Mouse (Mus musculus): ENCODE measurements at regions not wholly inside any gene's neighbourhood (a gene's known extent, or its start where the extent isn't known, plus 50 kb on each side); places are given as distances from the start of the nearest gene placed in this dataset.
"Not testable (repeated sequence)": the region's sequence is repeated elsewhere in the genome, so short reads cannot be mapped to it uniquely, and the experiment has no call there.

DNA sequence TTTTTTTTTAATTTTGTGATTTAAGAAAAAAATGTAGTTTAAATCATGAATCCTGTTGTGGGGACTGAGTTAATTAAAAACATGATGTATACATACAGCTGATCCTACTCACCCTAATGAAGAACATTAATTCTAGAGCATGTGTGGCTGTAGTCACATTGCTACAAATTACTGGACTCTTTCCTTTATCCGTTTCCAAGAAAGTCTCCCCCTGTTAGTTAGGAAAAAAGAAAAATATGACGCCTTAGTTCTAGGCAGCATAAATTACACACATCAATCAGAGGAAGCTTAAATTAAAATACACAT, 505.7 kb downstream of the Cypt12 start:
- Histone ChIP-seq H3K36me3 (ENCODE audit: control insufficient read depth, insufficient read depth, low read length) (no peaks in the 10 kb centered on the region), H3K27me3 (ENCODE audit: control insufficient read depth, insufficient read depth, low read length) (no peaks in the 10 kb centered on the region), H3K4me3 (ENCODE audit: control insufficient read depth, low read depth, low read length) (no peak overlapping the region), H3K4me1 (ENCODE audit: control insufficient read depth, insufficient read depth, low read length) (no peaks in the 10 kb centered on the region), H3K27ac (ENCODE audit: control insufficient read depth, insufficient read depth, low read depth, low read length) (no peak overlapping the region)
- TF ChIP-seq CTCF (IDR thresholded peaks at IDR 0.05; ENCODE audit: control insufficient read depth, insufficient read depth, insufficient replicate concordance, low read depth, low read length) (no peak), POLR2A (IDR thresholded peaks at IDR 0.05; ENCODE audit: control insufficient read depth, low read depth, low read length) (no peak)

DNA sequence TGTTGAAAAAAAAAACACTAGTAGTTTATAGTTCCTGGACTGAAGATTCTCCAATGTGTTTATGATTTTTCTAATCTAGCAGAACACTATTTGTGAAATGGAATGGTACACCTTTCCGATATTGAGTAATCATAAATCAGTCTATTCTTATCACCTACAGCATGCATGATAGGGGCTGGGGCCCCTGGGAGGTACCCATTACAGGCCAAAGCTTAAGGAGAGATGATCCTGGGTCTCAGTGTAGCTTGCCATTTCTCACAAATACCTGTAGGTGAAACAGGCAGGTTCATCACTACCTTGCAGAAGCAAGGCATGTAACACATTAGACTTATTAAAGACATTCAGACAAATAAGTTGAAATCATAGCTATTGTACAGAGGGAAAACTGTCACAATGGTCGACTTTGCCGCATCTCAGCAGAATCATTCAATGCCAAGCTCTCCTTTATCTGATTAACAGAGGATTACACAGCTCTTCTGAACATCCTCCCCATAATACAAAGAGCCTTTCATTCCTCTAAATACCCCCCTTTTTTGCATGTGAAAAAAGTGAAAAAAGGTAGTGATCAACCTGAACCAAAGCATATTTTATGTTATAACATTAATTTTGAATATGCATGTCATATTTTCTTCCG, 506.5 kb downstream of the Cypt12 start:
- H3K27me3 ChIP-seq (ENCODE audit: control insufficient read depth, insufficient read depth, low read length); H3K27ac ChIP-seq (ENCODE audit: control insufficient read depth, insufficient read depth, low read depth, low read length); H3K36me3 ChIP-seq (ENCODE audit: control insufficient read depth, insufficient read depth, low read length); H3K4me1 ChIP-seq (ENCODE audit: control insufficient read depth, insufficient read depth, low read length); H3K4me3 ChIP-seq (ENCODE audit: control insufficient read depth, low read depth, low read length): not testable (repeated sequence)

DNA sequence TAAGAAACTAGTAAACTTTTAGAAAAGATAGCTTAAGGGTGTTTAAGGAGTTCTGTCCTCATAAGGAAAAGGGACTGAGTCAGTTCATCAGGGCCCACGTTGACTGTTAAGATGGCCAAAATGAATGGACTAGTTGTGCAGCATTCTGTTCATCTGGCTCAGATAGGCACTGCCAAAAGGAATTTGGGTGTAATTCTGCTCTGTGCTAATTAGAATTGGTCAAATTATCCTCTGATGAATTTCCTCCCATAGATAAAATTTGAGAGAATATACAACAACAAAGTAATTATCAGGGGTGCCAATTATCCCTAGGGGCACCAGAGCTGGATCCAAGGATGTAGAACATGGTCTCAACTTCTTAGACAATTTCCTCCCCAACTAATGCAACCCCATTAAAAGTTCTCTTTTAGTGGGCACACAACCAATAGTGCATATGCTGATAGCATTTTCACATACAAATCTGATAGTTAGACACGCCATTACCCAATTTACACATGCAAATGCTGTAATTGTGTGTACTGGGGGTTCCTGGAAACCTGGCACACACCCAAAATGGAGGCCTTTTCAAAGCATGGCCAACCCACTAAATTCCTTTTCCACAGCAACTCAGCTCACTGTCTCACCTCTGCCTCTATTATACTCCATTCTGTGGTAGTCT, 508.0 kb downstream of the Cypt12 start:
- H3K27ac ChIP-seq (ENCODE audit: control insufficient read depth, insufficient read depth, low read depth, low read length), result no peak overlapping the region
- H3K4me1 ChIP-seq (ENCODE audit: control insufficient read depth, insufficient read depth, low read length), result no peaks in the 10 kb centered on the region
- no peaks in the 10 kb centered on the region for H3K36me3 ChIP-seq (ENCODE audit: control insufficient read depth, insufficient read depth, low read length)
- TF ChIP-seq CTCF (IDR thresholded peaks at IDR 0.05; ENCODE audit: control insufficient read depth, insufficient read depth, insufficient replicate concordance, low read depth, low read length), result no peak
- TF ChIP-seq POLR2A (IDR thresholded peaks at IDR 0.05; ENCODE audit: control insufficient read depth, low read depth, low read length), result no peak
- H3K27me3 ChIP-seq (ENCODE audit: control insufficient read depth, insufficient read depth, low read length), result no peaks in the 10 kb centered on the region
- no peak overlapping the region for H3K4me3 ChIP-seq (ENCODE audit: control insufficient read depth, low read depth, low read length)

DNA sequence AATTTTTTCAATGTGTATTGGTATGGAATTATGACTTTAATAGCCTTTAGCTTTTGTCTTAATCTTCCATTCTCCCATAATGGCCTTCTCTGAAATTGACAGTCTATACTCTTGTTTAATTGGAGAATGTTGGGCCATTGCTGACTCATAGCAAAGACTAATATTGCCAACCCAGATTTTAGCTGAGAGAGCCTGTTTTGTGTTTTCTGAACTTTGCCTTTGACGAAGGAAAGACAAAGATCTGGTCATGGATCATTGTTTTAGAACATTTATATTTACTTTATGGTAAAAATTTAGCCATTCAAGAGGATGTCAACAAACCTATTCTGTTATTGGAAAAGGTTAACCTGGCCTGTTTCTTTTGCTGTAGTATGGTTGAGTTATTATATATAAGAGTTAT, 512.1 kb downstream of the Cypt12 start:
- no peaks in the 10 kb centered on the region for H3K4me1 ChIP-seq (ENCODE audit: control insufficient read depth, insufficient read depth, low read length)
- TF ChIP-seq POLR2A (IDR thresholded peaks at IDR 0.05; ENCODE audit: control insufficient read depth, low read depth, low read length) (no peak), CTCF (IDR thresholded peaks at IDR 0.05; ENCODE audit: control insufficient read depth, insufficient read depth, insufficient replicate concordance, low read depth, low read length) (no peak)
- no peaks in the 10 kb centered on the region for H3K27me3 ChIP-seq (ENCODE audit: control insufficient read depth, insufficient read depth, low read length)
- no peak overlapping the region for H3K4me3 ChIP-seq (ENCODE audit: control insufficient read depth, low read depth, low read length)
- no peak overlapping the region for H3K27ac ChIP-seq (ENCODE audit: control insufficient read depth, insufficient read depth, low read depth, low read length)
- no peaks in the 10 kb centered on the region for H3K36me3 ChIP-seq (ENCODE audit: control insufficient read depth, insufficient read depth, low read length)

DNA sequence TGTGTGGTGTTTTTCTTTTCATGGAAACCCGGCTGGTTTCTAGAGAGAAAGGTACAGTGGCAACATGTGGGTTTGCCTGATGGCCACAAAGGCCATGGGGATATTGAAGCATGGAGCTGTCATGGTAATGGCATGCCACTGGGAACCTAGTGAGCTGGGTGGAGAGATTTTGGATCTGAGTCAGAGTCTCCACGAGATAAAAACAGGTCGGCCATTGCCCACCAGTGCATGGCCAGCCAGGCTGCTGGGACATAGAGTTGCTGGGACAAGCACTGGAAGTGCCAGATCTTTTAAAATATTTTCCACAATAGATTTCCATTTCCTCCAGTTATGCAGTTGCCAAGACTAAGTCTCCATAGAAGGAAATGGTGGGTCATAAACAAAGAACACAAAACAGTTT, 523.6 kb downstream of the Cypt12 start:
- Histone ChIP-seq H3K4me1 (ENCODE audit: control insufficient read depth, insufficient read depth, low read length) (no peaks in the 10 kb centered on the region), H3K27me3 (ENCODE audit: control insufficient read depth, insufficient read depth, low read length) (no peaks in the 10 kb centered on the region), H3K36me3 (ENCODE audit: control insufficient read depth, insufficient read depth, low read length) (no peaks in the 10 kb centered on the region), H3K4me3 (ENCODE audit: control insufficient read depth, low read depth, low read length) (no peak overlapping the region), H3K27ac (ENCODE audit: control insufficient read depth, insufficient read depth, low read depth, low read length) (no peak overlapping the region)
- no peak for TF ChIP-seq CTCF (IDR thresholded peaks at IDR 0.05; ENCODE audit: control insufficient read depth, insufficient read depth, insufficient replicate concordance, low read depth, low read length)
- no peak for TF ChIP-seq POLR2A (IDR thresholded peaks at IDR 0.05; ENCODE audit: control insufficient read depth, low read depth, low read length)

DNA sequence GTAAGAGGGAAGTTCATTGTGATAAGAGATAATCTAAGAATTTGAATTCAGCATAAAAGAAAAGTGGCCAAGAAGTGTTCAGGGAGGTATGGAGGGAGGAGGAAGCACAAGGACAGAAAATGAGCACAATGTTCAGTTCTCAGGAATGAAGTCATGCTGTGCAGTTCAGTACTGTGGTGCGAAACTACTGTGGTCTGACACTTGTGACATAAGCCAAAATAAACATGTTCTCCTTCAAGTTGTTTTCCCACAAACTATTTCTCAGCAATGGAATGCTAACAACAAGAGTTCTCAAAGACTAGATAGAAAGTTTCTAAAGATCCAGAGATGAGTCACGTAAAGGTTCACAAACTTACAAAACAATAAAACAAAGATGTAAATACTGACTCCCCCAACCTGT, 531.3 kb downstream of the Cypt12 start:
- Histone ChIP-seq H3K4me3 (ENCODE audit: control insufficient read depth, low read depth, low read length) (peak overlapping the region; percentile 36; the same call in 1 of the 2 replicates), H3K27ac (ENCODE audit: control insufficient read depth, insufficient read depth, low read depth, low read length) (no peak overlapping the region), H3K4me1 (ENCODE audit: control insufficient read depth, insufficient read depth, low read length) (no peaks in the 10 kb centered on the region), H3K36me3 (ENCODE audit: control insufficient read depth, insufficient read depth, low read length) (no peaks in the 10 kb centered on the region), H3K27me3 (ENCODE audit: control insufficient read depth, insufficient read depth, low read length) (no peaks in the 10 kb centered on the region)
- no peak for TF ChIP-seq POLR2A (IDR thresholded peaks at IDR 0.05; ENCODE audit: control insufficient read depth, low read depth, low read length)
- TF ChIP-seq CTCF (IDR thresholded peaks at IDR 0.05; ENCODE audit: control insufficient read depth, insufficient read depth, insufficient replicate concordance, low read depth, low read length), result no peak

DNA sequence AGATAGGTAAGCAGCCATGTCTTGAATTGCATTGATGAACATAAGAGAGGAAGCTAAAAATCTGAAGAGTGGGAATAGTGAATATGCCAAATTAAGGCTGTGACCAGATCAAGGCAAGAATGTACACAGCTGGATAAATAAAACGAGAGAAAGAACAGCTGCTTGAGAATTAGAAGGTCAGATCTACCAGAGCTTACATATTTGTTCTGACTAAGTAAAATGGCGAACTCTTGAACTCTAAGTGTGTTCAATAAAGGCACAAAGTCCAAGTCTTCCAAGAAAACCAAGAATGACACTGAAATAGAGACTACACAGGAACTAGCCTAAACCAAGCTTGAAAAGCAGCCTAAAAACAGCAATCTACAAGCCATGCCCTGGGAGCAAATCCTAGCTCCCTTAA, 533.8 kb downstream of the Cypt12 start:
- Histone ChIP-seq H3K27me3 (ENCODE audit: control insufficient read depth, insufficient read depth, low read length) (no peaks in the 10 kb centered on the region), H3K27ac (ENCODE audit: control insufficient read depth, insufficient read depth, low read depth, low read length) (no peak overlapping the region), H3K4me3 (ENCODE audit: control insufficient read depth, low read depth, low read length) (no peak overlapping the region), H3K36me3 (ENCODE audit: control insufficient read depth, insufficient read depth, low read length) (no peaks in the 10 kb centered on the region), H3K4me1 (ENCODE audit: control insufficient read depth, insufficient read depth, low read length) (no peaks in the 10 kb centered on the region)
- TF ChIP-seq POLR2A (IDR thresholded peaks at IDR 0.05; ENCODE audit: control insufficient read depth, low read depth, low read length) (no peak), CTCF (IDR thresholded peaks at IDR 0.05; ENCODE audit: control insufficient read depth, insufficient read depth, insufficient replicate concordance, low read depth, low read length) (no peak)

DNA sequence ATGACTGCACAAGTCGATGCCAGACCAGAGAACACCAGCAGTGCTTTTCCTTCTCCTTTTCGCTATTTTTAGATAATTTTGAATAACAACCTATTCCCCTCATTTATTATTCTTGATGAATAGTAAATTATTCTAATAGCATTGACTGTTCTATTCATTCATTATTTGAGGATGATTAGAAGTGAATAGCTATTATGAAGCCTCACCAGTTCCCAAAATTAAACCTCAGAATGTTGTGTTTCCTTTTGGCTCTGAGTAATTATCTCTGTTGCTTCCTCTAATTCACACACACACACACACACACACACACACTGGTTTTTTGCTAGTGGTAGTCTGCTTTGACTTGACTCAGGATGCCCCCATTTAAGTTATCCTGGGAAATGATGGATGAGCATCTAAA, 540.7 kb downstream of the Cypt12 start:
- no peaks in the 10 kb centered on the region for H3K4me1 ChIP-seq (ENCODE audit: control insufficient read depth, insufficient read depth, low read length)
- no peak overlapping the region for H3K4me3 ChIP-seq (ENCODE audit: control insufficient read depth, low read depth, low read length)
- no peaks in the 10 kb centered on the region for H3K36me3 ChIP-seq (ENCODE audit: control insufficient read depth, insufficient read depth, low read length)
- H3K27ac ChIP-seq (ENCODE audit: control insufficient read depth, insufficient read depth, low read depth, low read length), result no peak overlapping the region
- H3K27me3 ChIP-seq (ENCODE audit: control insufficient read depth, insufficient read depth, low read length), result no peaks in the 10 kb centered on the region
- no peak for TF ChIP-seq CTCF (IDR thresholded peaks at IDR 0.05; ENCODE audit: control insufficient read depth, insufficient read depth, insufficient replicate concordance, low read depth, low read length)
- TF ChIP-seq POLR2A (IDR thresholded peaks at IDR 0.05; ENCODE audit: control insufficient read depth, low read depth, low read length), result no peak

Measured in testis, adult 2 months (tissue).